Mouse (Mus musculus): ENCODE measurements around the gene Bcl2l11. TPM values are rescaled to one million over a fixed set of nuclear protein-coding genes. Genes with fewer than 3 reads are reported as not detected.

Gene Bcl2l11
- total and polyA plus RNA-seq, 3 experiments: 2.3 to 6.3 TPM; not detected in 1

GRCm38 (mm10) chr2:128158734-128159410 is 33.0 kb downstream of the Bcl2l11 start (continued):
- no peak for TF ChIP-seq NRF1 (IDR thresholded peaks at IDR 0.05; ENCODE audit: insufficient read depth, low read depth, low read length, poor library complexity, severe bottlenecking)
- no peak for TF ChIP-seq MYC (IDR thresholded peaks at IDR 0.05; ENCODE audit: low read depth, low read length)

GRCm38 (mm10) chr2:128159619-128160125 is 33.8 kb downstream of the Bcl2l11 start:
- Histone ChIP-seq H3K27ac (ENCODE audit: control insufficient read depth, low read depth, low read length) (no peak overlapping the region), H3K36me3 (ENCODE audit: control insufficient read depth in 1 of 2, insufficient read depth in 2 of 2, low read length in 2 of 2) (no peaks in the 10 kb centered on the region), H3K9me3 (replicated peaks; ENCODE audit: insufficient read depth, low read length) (no peaks in the 10 kb centered on the region), H3K4me1 (ENCODE audit: control insufficient read depth in 1 of 2, insufficient read depth in 2 of 2, low read length in 2 of 2) (no peaks in the 10 kb centered on the region), H3K79me2 (ENCODE audit: control insufficient read depth, insufficient read depth, low read length, poor library complexity) (no peaks in the 10 kb centered on the region), H3K4me3 (ENCODE audit: control insufficient read depth in 1 of 2, insufficient read depth in 1 of 2, low read depth in 2 of 2, low read length in 2 of 2) (no peak overlapping the region), H3K9ac (ENCODE audit: control insufficient read depth, low read depth, low read length, poor library complexity, severe bottlenecking) (no peak overlapping the region), H3K27me3 (ENCODE audit: control insufficient read depth in 1 of 2, insufficient read depth in 2 of 2, low read length in 2 of 2) (no peaks in the 10 kb centered on the region)
- TF ChIP-seq SIN3A (IDR thresholded peaks at IDR 0.05; ENCODE audit: low read length) (no peak), TBP (IDR thresholded peaks at IDR 0.05; ENCODE audit: low read depth, low read length) (no peak), NRF1 (IDR thresholded peaks at IDR 0.05; ENCODE audit: insufficient read depth, low read depth, low read length, poor library complexity, severe bottlenecking) (no peak)
- no peak for DNase-seq (ENCODE audit: low read depth, low spot score)

GRCm38 (mm10) chr2:128163177-128163576 is 37.3 kb downstream of the Bcl2l11 start:
- Histone ChIP-seq H3K9me3 (replicated peaks; ENCODE audit: insufficient read depth, low read length) (no peaks in the 10 kb centered on the region), H3K79me2 (ENCODE audit: control insufficient read depth, insufficient read depth, low read length, poor library complexity) (no peaks in the 10 kb centered on the region), H3K27ac (ENCODE audit: control insufficient read depth, low read depth, low read length) (no peak overlapping the region), H3K4me1 (ENCODE audit: control insufficient read depth in 1 of 2, insufficient read depth in 2 of 2, low read length in 2 of 2) (peaks cover 5 to 19% of the 10 kb centered on the region in 2 experiments; a peak in 3 of 4 replicates), H3K4me3 (ENCODE audit: control insufficient read depth in 1 of 2, insufficient read depth in 1 of 2, low read depth in 2 of 2, low read length in 2 of 2) (no peak overlapping the region), H3K9ac (ENCODE audit: control insufficient read depth, low read depth, low read length, poor library complexity, severe bottlenecking) (no peak overlapping the region), H3K27me3 (ENCODE audit: control insufficient read depth in 1 of 2, insufficient read depth in 2 of 2, low read length in 2 of 2) (no peaks in the 10 kb centered on the region), H3K36me3 (ENCODE audit: control insufficient read depth in 1 of 2, insufficient read depth in 2 of 2, low read length in 2 of 2) (peaks cover 0 to 13% of the 10 kb centered on the region in 2 experiments; a peak in 2 of 4 replicates)
- no peak for DNase-seq (ENCODE audit: low read depth, low spot score)
- TF ChIP-seq EP300 (IDR thresholded peaks at IDR 0.05; ENCODE audit: low read depth in 1 of 2, low read length in 2 of 2) (no peak), MXI1 (IDR thresholded peaks at IDR 0.05; ENCODE audit: low read depth, low read length) (no peak), TCF12 (IDR thresholded peaks at IDR 0.05; ENCODE audit: low read depth, low read length) (no peak), TBP (IDR thresholded peaks at IDR 0.05; ENCODE audit: low read depth, low read length) (no peak), NRF1 (IDR thresholded peaks at IDR 0.05; ENCODE audit: insufficient read depth, low read depth, low read length, poor library complexity, severe bottlenecking) (no peak), KAT2A (conservative IDR thresholded peaks at IDR 0.05; ENCODE audit: low read depth, low read length) (no peak)
